Mouse (Mus musculus) cerebellum, adult 11-12 months (tissue): ENCODE measurements around the gene Adamts8.

Source experiments
- DNase-seq: peaks from one replicate; pipeline ENCODE4 v3.0.0; 2022

Gene Adamts8

GRCm38 (mm10) chr9:30922197-30922894 is 20.0 kb upstream of the Adamts8 start, which contains the start of gene Adamts15:
Adamts15 (minus strand) TSS chr9:30922452.
- DNase-seq, result peak; percentile 25

DNA sequence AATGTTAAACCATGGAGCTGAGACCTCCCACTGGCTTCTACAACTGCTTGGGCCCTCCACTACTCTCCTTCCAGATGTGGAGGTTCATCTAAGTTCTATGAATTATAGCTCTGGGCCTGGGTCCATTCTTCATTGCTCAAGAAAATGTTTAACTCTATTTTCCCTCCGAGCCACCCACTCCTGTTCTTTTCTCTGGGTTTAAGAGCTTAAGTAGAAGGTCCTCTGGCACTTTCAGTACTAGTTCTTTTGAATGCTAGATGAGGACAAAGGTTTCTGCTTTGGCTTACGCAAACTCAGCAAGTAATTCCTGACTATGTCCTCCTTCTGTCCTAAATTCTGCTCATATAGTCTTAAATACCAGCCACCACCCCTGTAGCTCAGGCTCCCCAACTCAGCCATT is 13.6 kb upstream of the Adamts8 start:
- no peak for DNase-seq

DNA sequence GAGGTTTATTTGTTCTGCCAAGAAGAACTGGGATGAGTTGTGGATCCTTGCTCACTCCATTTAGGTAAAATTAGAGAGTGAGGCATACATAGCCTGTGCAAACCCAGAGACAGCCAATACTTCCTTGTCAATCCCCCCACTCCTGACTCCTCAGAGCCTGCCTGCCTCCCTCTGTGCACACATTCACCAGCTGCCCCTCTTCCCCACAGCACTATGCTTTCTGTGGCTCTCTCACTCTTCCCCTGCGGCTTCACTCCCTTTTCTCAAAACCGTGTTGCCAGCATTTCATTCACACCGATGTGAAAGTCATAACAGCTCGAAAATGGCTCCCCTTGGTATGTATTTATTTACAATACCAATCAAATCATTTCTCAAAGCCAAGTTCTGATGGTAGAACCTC is 10.0 kb upstream of the Adamts8 start:
- DNase-seq, result no peak

DNA sequence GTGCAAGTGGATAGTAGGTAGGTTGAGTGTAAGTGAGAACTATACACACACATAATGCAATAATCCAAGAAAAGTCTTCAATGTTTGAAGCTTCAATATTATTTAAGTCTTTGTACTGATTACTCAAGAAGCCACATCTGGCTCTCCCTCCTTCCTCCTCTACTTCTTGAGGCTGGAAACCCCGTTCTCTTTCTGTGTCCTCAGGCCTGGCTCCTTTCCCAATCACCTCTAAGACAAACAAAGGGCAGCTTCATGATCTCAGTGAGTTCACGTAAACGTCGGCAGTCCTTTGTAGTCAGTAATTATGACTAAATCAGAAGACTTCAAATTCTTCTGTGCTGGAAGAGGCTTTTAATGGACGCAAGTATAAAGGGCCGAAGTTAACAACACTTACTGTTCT is 7.5 kb upstream of the Adamts8 start:
- DNase-seq, result no peak

- DNase-seq, result no peak
These were observed 5.5 kb upstream of the Adamts8 start for GRCm38 (mm10) chr9:30936674-30937438.

- peak; percentile 63 for DNase-seq
These were observed 2.0 kb upstream of the Adamts8 start for GRCm38 (mm10) chr9:30940328-30940727.

DNA sequence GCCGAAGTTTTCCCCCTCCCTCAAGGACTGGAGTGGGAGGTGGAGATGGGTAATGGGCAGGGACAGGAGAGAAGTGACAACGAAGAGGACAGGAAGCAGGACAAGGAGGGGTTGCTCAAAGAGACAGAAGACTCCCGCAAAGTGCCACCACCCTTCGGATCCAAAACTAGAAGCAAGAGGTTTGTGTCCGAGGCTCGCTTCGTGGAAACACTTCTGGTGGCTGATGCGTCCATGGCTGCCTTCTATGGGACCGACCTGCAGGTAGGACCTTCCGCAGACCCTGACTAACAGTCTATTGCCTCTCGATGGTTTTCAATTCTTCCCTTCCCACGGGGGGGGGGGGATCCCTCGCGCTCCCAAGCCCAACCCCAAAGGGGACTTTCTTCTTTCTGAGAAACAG is 979 bp downstream of the Adamts8 start:
- DNase-seq, result no peak

GRCm38 (mm10) chr9:30944234-30944633 is 1.9 kb downstream of the Adamts8 start:
- no peak for DNase-seq

DNA sequence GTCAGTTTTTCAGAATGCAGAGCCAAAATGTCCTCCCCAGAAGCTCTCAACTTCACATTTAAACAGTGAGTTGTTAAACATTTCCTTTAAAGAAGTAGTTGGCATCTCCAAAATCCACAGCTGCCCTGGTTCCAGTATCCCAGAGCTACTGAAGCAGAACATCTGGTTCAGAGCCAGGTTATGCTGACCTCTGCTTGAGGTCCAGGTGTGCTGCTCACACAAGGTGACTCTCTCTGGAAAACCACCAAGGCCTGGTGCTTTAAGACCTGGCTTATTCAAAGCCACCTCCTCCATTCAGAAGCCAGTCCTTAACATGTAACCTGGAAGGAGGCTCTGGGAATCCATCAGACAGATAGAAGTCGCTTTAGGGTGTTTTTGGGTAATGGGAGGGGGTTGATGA is 2.9 kb downstream of the Adamts8 start:
- DNase-seq, result no peak

- DNase-seq, result no peak
These were observed 7.1 kb downstream of the Adamts8 start for GRCm38 (mm10) chr9:30949422-30949821.

- DNase-seq, result no peak
These were observed 7.6 kb downstream of the Adamts8 start for GRCm38 (mm10) chr9:30949971-30950370.

- DNase-seq, result no peak
These were observed 8.2 kb downstream of the Adamts8 start for GRCm38 (mm10) chr9:30950592-30950991.

DNA sequence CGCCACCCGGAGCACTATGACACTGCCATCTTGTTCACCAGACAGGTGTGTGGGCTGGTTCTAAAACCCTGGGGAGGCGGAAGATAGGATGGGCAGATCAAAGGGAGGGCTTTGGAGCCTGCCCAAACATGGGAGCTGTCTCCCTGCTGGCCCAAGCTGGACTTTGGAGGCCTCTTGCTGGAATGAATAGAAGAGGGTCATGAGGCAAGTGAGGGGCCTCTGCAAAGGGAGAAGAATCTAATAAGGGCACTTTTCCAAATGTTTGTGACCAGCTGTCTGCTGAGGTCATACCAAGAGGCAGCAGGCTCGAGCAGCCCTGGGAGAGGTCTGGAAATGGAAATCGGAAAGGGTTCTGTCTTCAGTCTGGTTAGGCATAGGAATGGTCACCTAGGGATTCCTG is 9.1 kb downstream of the Adamts8 start:
- DNase-seq, result no peak

DNA sequence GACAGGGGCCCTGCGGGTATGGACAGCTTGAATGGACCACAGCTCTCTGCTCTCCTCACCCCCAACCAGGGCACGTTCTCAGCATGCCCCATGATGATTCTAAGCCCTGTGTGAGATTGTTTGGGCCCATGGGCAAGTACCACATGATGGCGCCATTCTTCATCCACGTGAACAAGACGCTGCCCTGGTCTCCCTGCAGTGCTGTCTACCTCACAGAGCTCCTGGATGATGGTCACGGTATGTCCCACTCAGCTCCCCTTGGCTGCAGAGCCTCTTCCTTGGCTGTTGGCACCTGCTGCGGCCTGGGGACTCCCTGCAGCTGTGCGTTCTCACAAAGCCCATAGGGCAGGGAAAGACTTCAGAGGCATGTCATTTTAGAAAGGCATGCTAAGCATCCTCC is 10.9 kb downstream of the Adamts8 start:
- no peak for DNase-seq

DNA sequence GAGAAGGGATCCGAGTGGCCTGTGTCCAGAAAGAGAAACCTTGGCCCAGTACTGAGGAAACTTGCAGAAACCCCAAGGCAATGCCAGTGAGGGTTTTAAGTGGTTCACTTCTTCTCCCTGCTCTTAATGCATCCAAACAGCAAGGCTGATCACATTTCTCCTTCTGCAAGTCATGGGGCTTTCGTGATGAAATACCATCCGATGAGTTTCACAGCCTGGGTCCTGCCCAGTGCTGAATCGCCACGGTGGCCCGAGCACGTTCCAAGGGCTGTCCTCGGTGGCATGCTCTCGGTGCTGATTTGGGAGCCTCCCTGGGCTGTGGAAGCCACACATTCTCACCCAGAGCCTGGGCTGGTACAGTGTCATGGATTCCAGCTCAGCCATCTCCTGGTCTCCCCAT is 12.9 kb downstream of the Adamts8 start:
- no peak for DNase-seq

- DNase-seq, result no peak
These were observed 21.4 kb downstream of the Adamts8 start for GRCm38 (mm10) chr9:30963780-30964179.

GRCm38 (mm10) chr9:30964685-30965084 is 22.3 kb downstream of the Adamts8 start:
- no peak for DNase-seq

- no peak for DNase-seq
These were observed 24.5 kb downstream of the Adamts8 start for GRCm38 (mm10) chr9:30966881-30967280.

- no peak for DNase-seq
These were observed 25.8 kb downstream of the Adamts8 start for GRCm38 (mm10) chr9:30968130-30968529.

GRCm38 (mm10) chr9:30970001-30970400 is 27.6 kb downstream of the Adamts8 start:
- no peak for DNase-seq

DNA sequence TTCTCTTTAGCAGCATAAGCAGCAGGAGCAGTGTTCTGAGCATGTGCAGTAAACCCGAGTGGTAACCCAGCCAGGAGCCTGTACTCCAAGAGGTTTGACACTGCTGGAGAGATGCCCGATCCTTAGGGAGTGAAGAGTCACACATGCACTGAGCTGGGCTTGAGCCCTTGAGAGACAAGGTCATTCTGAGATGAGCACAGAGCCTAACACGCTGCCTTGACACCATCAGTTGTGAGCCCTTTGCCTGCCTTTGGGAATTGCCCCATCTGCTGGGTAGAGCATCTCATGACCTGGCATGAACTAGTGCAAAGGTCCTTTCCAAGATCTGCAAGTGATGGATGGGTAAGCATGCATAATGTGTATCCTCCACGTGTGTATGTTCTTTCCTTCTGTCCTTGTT is 29.6 kb downstream of the Adamts8 start:
- no peak for DNase-seq

DNA sequence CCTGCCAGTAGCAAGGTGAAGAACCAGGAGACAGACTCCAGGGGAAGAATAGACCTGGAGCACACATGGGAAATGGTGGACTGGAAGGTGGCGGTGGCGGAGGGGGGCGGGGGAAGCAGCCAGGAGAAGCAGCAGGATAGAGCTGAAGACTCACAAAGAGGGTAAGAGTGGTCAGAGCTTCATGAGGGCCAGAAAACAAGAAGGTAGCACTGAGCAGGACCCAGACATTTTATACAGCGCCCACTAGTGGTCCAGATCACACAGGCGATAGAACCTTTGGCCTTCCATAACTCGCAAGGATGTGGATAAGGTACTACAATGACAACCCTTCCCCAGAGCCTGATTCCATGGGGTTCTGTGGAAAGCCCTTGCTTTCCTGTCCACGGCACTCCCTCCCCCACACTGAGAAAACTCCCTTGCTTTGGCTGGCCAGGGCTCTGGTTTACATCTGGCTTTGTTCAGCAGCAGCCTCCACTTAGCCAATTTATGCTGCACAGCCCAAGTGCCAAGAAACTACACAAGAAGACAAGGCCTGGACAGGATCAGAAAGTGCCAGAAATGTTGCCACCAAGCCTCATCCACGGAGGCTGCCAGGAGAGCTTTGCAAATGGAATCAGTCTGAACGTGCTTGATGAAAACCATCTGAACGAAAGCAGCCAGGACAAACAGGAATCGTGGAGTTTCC is 34.1 kb downstream of the Adamts8 start:
- no peak for DNase-seq

- DNase-seq, result no peak
These were observed 38.1 kb downstream of the Adamts8 start for GRCm38 (mm10) chr9:30980467-30980866.

DNA sequence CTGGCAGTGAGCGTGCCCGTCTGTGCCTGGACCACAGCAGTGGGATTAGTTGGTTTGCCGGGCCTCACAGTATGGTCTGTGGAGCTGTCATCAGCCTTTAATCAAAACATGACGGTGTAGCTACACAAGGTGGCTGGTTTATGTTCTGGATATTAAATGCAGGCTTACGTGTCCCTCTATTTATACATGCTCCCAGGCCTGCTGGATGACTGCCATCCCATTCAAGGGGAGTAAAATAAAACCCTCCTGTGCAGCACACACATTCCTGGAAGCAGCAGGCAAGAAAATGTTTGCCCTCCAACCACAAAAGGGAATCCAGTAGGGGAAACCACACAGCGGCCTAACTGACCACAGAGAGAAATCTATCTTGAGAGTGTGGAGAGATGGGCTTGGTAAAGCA is 43.4 kb downstream of the Adamts8 start:
- DNase-seq, result no peak
